Mouse (Mus musculus): ENCODE measurements at regions not wholly inside any gene's neighbourhood (a gene's known extent, or its start where the extent isn't known, plus 50 kb on each side); places are given as distances from the start of the nearest gene placed in this dataset.

DNA sequence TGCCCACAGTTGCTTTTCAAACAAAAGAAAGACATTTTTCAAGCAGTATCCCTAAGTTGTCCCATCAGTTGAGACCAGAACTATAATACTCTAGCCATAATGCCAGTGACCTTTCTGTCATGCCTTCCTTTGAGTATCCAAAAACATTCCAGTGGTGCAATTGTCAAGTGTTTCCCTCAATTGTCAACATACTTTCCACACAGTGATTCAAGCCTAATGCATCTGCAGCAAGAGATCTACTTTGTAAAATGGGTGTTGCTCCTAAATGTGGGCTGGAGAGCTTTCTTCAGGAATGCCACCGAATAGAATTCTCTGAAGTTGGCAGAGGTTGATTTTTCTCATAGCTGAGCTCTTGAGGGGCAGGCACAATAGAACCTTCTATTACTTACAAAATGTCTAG lies 58.0 kb upstream of the Tspan8 start:
- no peaks in the 10 kb centered on the region for H3K9me3 ChIP-seq (ENCODE audit: low read depth, low read length)
- no peak for TF ChIP-seq CTCF (IDR thresholded peaks at IDR 0.05; ENCODE audit: low read depth)
- no peak for ATAC-seq (ENCODE audit: insufficient read depth)

More for the DNA sequence above, 58.0 kb upstream of the Tspan8 start:
- DNase-seq: no peak
- Histone ChIP-seq H3K27me3 (ENCODE audit: insufficient read depth, low read length) (no peaks in the 10 kb centered on the region), H3K4me3 (ENCODE audit: low read depth, low read length) (no peak overlapping the region), H3K4me2 (no peak overlapping the region), H3K27ac (ENCODE audit: low read depth) (no peak overlapping the region), H3K9ac (no peak overlapping the region), H3K4me1 (ENCODE audit: insufficient read depth) (no peaks in the 10 kb centered on the region), H3K36me3 (ENCODE audit: insufficient read depth) (no peaks in the 10 kb centered on the region)
- WGBS: 60% methylated on average over 1 of the region's 1 CpGs
